Mouse (Mus musculus) Muller cell, postnatal 12 days (primary cell): ENCODE measurements around the gene Lamb1.
A peak's percentile ranks its signal among the peaks of the same experiment; 100 is the strongest.

Experiments
- DNase-seq: peaks from one replicate; pipeline ENCODE4 v3.0.0-alpha.2; 2015; ENCODE audit errors: inconsistent ontology term

The Lamb1 gene

GRCm38 (mm10) chr12:31314310-31314709 is 49.3 kb downstream of the Lamb1 start:
- DNase-seq = no peak

GRCm38 (mm10) chr12:31315961-31316360 is 50.9 kb downstream of the Lamb1 start:
- peak; percentile 85 for DNase-seq

DNA sequence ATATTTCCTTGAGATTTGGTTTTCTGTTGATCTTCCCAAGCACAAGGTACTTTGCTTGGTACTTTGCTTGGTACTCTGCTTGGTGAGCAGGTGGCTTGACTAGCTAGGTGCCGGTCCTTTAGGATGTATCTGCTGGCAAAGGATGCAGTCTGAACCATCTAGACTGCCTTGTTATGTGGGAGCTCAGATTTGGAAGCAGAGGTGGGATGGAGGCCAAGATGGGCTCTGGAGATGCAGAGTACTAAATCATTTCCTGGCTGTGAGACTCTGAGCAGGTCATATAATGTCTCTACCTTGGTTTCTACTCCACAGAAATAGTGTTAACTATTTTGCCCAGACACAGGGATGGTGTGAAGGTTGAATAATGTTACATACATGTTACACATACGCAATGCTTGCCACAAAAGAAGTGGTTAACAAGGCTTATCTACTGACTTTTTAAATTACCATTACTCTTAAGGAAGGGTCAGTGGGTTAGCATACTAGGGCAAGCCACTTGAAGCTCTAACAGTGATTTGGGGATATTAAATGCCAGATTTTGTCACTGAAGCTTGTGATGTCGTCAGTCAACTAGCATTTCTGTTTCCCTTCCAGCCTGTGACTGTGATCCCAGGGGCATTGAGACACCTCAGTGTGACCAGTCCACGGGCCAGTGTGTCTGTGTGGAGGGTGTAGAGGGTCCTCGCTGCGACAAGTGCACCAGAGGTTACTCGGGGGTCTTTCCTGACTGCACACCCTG is 52.8 kb downstream of the Lamb1 start:
- DNase-seq = no peak

DNA sequence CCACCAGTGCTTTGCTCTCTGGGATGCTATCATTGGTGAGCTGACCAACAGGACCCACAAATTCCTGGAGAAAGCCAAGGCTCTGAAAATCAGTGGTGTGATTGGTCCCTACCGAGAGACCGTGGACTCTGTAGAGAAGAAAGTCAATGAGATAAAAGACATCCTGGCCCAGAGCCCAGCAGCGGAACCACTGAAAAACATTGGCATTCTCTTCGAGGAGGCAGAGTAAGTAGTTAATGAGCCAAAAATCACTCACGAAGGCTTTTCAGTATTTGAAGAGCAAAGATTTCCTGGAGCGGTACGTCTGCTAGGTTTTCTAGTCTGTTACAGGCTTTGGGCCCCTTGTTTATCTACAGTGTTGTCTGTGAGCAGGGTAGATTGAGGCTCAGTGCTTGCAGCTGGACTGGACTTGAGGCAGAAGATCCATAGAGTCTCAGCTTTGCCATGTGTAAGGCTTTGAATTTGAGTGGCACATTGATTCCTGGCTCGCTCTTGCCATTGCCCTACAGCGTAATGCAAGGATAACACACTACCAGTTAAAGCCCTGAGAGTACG is 53.5 kb downstream of the Lamb1 start:
- DNase-seq = peak; percentile 78

GRCm38 (mm10) chr12:31320817-31321216 is 55.8 kb downstream of the Lamb1 start:
- DNase-seq = no peak

DNA sequence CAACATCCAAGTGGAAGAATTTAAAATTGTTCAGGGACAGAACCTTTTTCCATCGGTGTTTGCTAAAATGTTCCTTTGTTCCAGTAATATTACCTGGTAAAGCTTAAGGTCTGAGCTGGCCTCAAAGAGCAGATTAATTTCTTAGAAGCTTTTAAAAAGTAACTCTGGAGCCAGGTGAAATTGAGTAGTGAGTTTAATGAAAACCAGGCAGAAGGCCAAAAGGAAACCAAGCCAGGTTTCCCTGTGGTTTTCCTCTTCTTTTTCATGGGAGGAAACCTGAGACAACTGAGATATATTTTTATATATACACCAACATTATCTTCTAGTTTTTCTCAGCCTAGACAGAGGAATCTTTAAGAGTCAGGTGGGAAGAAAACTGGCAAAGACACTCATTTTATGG is 56.5 kb downstream of the Lamb1 start:
- no peak for DNase-seq

- no peak for DNase-seq
Measured at GRCm38 (mm10) chr12:31323136-31323695, 58.2 kb downstream of the Lamb1 start.

- no peak for DNase-seq
Measured at GRCm38 (mm10) chr12:31327139-31327538, 62.1 kb downstream of the Lamb1 start.

DNA sequence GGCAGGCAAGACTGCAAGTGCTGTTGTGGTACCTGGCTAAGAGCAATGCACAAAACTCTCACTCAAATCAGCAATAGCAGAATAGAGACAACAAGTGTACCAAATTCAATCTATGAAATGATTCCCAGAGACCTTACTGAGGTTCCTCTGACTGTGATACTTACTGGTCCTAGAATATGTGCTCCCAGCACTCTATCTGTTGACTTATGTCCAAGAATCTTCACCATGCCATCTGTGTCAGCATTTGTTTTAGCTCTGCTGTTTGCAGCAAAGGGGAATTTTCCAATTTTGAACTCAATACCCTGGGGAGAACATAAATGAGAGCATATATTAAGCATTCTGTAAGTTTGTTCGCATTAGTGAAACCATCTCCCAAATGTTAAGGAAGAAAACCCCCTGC is 68.2 kb downstream of the Lamb1 start:
- DNase-seq = no peak

GRCm38 (mm10) chr12:31350191-31350943 is 85.3 kb downstream of the Lamb1 start:
- no peak for DNase-seq

DNA sequence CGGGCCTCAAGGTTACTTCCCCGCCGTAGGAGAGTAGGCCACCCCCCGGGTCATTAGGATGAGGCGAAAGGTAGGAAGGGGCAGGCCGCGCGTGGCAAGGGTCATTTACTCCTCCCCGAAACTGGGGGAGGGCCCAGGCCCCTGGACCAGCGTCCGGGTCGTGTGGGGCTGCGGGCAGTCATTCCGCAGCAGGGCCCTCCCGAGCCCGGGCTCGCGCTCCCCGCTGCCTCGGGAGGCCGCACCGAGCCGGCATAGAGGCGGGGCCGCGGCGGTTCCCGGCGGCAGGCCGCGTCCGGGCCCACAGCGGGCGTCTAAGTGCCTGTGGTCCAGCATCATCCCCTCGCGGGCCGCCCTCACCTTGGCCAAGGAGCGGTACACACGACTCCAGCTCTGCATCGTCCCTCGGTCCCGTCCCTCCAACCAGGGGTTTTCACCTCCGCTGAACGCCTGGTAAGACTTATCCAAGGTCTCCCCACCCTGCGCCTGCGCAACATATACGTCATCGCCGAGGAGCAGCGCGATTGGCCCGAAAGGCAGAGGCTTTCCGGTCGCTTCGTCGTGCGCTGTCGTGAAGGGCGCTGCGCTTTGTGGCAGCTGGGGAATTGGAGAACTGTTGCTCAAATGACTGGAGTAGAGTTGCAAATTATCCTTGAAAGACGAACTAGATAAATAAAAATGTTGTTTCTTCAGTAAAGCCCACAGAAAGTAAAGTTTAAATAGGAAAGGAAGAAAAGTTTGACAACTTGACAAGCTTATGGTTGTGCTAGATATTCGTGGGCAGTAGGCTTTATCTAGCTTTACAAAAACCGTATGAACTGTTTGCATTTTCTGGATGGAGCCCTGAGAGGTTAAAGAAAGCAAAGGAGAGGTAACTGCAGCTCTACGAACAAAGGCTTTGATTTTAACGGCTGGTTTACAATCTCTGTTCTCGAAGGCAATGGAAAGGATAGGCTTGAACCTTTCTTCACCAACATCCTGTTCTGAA is 86.2 kb downstream of the Lamb1 start, which contains the start of gene Dld:
Gene Dld, minus strand, starts transcription at position 510 of the 985 bp plus-strand sequence.
- peak; percentile 96 for DNase-seq

- DNase-seq = no peak
Measured at GRCm38 (mm10) chr12:31366428-31366827, 101.4 kb downstream of the Lamb1 start.

GRCm38 (mm10) chr12:31367721-31368120 is 102.7 kb downstream of the Lamb1 start:
- no peak for DNase-seq

GRCm38 (mm10) chr12:31369118-31369517 is 104.1 kb downstream of the Lamb1 start:
- no peak for DNase-seq

DNA sequence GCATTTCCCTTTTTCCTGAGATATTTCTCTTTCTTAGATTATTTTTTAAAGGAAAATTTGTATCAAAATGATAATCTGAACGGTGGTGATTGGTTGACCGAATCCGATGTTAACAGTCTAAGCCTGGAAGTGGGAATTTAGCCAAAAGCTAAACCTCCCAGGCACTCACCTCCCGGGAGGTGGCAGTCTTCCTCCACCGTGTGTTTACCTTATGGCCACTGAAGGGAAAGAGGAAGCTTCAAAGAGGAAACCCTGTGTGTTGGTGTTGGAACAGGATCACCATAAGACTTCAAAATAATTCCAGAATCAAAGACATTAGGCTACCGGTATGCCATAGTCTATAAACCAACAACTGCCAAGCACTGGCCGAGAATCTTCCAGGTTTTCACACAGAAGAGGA is 104.6 kb downstream of the Lamb1 start:
- no peak for DNase-seq

GRCm38 (mm10) chr12:31374603-31375282 is 109.7 kb downstream of the Lamb1 start:
- peak; percentile 47 for DNase-seq

- peak; percentile 9 for DNase-seq
Measured at GRCm38 (mm10) chr12:31375283-31375615, 110.2 kb downstream of the Lamb1 start.

DNA sequence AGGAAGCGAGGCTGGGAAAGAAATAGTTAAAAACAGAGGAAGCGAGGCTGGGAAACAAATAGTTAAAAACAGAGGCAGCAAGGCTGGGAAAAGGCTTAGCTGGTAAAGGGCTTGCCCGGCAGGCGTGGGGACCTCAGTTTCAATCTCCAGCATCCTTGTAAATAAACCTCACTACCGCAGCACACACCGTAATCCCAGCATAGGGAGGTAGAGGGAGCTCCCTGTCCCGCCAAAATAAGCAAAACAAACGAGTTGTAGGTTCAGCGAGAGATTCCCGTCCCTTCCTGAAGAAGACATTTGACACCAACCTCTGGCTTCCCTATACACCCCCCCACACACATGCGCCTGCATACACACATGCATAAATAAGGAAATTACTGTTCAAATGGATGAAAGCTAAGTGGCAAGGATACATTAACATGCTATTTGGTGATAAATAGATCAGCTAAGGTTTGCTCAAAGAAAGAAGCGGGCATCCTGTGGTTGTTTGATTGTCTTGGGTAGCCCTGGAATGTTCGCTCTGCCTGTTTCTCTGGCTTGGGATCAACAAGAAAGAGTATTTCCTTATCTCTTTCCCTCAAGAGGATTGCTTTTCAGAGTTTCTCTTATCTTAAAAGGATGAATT is 111.4 kb downstream of the Lamb1 start:
- DNase-seq = peak; percentile 15

GRCm38 (mm10) chr12:31377241-31377640 is 112.2 kb downstream of the Lamb1 start:
- no peak for DNase-seq
